Mouse (Mus musculus) kidney, postnatal 25 days (tissue): ENCODE results near the gene Hnrnpul1.

Source experiments
- DNase-seq, 2 experiments: peaks; one replicate each; pipeline ENCODE4 v3.0.0; 2021; ENCODE audit warnings: mixed read lengths in 2 of 2

The Hnrnpul1 gene

DNA sequence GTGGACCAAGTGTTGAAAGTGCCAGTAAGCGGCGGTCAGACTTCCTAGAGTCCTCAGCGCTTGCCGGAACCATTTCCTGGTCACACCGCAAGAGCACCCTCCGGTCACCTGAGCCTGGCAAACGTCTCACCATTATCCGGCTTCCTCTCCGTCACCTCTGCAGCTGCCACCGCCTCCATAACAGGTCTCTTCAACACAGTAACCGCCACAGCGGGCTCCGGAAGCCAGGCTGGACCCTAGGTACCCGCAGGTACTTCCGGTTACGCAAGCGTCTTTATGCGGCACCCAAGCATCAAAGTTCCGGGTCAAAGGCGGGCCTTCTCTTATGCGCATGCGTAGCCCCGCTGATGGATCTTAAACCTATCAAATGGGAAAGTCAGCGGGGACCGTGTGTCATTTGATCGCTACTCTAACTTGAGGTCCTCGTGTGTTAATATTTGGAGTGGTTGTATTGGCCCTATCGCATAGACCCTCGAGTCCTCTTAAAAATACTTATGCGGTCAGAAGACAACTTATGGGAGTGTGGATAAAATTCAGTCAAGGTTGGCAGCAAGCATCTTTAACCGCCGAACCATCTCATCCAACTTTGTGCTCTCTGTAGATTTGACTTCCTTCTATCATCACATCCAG, 35.7 kb downstream of the Hnrnpul1 start, which contains the start of gene Ccdc97:
TSS of gene Ccdc97 (minus strand) at position 301 of the 630 bp plus-strand sequence.
- peak; percentile 96 to 97 for DNase-seq

DNA sequence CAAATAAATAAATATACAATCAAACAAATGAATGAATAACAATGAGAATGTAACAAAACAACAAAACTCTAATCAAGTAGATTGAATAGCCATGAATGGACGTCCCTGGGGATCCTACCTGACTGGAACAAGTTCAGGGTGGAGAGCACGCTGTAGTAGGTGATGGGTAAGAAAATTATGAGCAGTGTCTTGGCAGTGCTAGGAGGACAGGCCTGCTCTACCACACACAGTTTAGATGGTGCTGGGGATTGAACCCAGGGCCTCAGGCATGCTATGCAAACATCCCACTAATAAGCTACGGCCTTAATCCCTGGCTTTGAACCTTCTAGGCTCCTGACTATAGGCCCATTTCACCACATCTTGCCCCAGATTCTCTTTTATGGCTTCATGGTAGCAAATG, 37.1 kb downstream of the Hnrnpul1 start:
- peak in 1 of 2 experiments; percentile 17 for DNase-seq

- DNase-seq = peak in 1 of 2 experiments; percentile 33
Observed at GRCm38 (mm10) chr7:25715731-25716271, 38.8 kb downstream of the Hnrnpul1 start.

GRCm38 (mm10) chr7:25714581-25714980, 40.0 kb downstream of the Hnrnpul1 start:
- DNase-seq = no peak

DNA sequence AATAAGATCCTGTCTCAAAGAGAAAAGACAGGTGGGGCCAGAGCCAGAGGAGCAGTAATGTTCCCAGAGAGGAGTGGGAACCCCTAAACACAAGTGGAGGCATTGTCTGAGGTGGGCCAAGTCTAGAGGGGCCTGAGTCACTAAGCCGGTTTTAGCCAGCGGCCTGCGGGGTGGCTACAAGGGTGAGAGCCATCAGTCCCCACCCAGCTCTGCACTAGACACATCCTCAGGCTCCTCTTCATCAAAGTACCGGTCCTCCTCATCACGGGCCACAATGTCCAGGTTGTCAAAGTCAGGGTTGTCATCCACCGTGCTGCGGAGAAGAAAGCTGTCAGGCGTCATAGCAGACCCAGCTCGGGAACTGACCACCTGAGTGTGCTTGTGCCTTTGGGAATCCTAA, 41.8 kb downstream of the Hnrnpul1 start:
- no peak for DNase-seq

DNA sequence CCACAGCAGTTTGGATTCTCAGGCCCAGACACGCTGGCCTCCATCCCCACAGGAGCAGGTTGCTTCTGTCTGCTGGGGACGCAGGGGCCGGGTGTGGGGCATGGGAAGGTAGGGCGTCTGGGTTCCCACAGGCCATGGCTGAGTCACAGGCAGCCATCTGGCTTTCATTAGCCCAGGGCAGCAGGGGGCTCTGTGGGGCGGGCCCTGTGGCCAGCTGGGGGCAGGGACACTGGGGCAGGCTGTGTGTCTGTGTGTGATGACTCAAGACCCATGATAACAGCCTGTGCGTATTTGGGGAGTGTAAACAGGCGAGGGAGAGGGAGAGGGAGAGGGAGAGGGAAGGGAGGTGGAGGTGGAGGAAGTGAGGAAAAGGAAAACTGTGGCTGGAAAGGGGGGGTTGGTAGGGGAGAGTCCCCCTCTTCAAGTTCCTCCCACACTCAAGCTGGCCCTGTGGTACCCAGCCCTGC, 42.8 kb downstream of the Hnrnpul1 start:
- peak in 1 of 2 experiments; percentile 43 for DNase-seq

DNA sequence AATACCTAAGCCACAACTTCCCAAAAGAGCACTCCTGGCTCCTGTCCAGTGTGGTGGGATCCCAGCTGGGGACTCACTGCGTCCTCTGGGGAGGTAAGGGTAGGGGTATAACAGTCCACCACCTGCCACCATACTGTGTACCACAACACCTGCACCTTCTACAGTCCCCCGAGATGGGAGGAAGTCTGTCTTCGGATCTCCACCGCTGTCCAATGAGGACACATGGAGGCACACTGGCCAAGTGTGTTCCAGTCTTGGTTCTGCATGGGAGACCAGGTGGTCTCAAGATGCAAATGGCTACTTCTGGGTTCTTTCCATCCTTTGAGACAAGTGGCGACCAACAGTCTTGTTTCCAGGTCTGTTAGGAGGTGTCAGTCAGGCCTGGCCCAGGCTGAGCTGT, 43.4 kb downstream of the Hnrnpul1 start:
- no peak for DNase-seq

GRCm38 (mm10) chr7:25710519-25711130, 43.9 kb downstream of the Hnrnpul1 start:
- peak in 1 of 2 experiments; percentile 43 for DNase-seq

GRCm38 (mm10) chr7:25709961-25710360, 44.6 kb downstream of the Hnrnpul1 start:
- no peak for DNase-seq

- DNase-seq = peak; percentile 64 to 88
Observed at GRCm38 (mm10) chr7:25707581-25708292, 46.8 kb downstream of the Hnrnpul1 start.

GRCm38 (mm10) chr7:25706578-25707170, 47.9 kb downstream of the Hnrnpul1 start:
- DNase-seq = peak in 1 of 2 experiments; percentile 35

GRCm38 (mm10) chr7:25705801-25706251, 48.7 kb downstream of the Hnrnpul1 start:
- DNase-seq = peak; percentile 58 to 72

DNA sequence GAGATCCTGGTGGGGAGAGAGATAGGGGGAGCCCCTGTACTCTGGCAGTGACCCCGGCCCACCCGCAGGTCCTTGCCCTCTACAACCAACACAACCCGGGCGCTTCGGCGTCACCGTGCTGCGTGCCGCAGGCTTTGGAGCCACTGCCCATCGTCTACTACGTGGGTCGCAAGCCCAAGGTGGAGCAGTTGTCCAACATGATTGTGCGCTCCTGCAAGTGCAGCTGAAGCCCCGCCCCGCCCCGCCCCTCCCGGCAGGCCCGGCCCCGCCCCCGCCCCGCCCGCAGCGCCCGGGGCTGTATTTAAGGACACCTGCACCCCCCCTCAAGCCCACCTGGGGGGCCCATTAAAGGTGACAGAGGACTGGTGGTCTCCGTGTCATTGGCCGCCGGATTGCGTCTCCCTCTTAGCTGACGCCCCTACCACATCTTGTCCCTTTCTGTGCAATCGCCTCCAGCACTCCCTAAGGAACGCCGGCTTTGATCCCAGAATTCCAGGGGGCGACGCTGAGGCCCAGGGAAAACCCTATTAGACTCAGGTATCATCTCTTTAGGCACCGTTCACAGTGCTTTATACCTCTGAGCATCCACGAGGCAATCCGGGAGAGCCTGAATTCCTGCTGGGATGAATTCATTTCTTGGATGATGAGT, 49.7 kb downstream of the Hnrnpul1 start:
- DNase-seq = peak in 1 of 2 experiments; percentile 52

GRCm38 (mm10) chr7:25703793-25704494, 50.6 kb downstream of the Hnrnpul1 start:
- DNase-seq = peak; percentile 31 to 69

DNA sequence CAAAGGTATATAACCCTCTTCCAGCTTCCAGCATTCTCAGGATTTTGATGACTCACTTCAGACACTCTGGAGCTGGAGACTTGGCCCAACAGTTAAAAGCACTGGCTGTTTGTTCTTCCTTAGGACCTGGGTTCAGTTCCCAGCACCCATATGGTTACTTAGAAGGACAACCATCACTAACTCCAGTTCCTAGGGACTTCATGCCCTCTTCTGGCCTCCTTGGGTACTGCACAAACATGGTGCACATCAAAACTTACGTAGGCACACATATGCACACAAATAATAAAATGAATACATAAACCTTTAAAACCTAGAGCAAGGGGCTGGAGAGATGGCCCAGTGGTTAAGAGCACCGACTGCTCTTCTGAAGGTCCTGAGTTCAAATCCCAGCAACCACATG, 52.2 kb downstream of the Hnrnpul1 start:
- DNase-seq = no peak

DNA sequence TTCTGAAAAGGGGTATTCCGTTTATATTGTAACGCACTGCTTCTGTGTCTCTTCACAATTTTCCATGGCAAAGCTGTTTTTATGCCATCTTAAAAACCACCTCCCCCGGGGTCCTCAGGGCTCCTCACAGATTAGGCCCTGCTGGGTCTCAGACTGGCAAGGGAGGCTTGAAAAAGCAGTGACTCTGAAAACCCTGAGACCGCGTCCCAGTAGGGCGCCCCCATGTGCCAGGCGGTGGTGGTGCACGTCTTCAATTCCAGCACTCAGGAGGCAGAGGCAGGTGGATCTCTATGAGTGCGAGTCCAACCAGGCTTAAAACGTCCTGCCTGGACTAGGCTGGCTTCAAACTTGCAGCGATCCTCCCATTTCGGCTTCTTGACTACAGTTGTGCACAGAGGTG, 53.8 kb downstream of the Hnrnpul1 start:
- DNase-seq = no peak

DNA sequence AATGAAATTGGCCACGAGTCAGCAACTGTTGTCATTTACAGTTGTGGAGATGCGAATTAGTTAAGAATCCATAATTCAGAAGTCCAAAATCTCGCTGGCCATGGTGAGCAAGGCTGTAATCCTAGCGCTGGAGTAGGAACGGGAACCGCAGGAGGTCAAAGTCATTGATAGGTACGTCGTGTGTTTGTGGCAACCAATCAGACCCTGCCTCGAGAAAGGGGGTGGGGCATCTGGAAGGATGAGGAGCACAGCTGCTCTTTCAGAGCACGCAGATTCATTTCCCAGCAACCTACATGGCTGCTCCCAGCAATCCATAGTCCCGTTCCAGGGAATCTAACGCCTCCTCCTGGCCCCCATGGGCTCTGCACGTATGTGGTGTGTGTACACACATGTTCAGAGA, 54.7 kb downstream of the Hnrnpul1 start:
- no peak for DNase-seq

DNA sequence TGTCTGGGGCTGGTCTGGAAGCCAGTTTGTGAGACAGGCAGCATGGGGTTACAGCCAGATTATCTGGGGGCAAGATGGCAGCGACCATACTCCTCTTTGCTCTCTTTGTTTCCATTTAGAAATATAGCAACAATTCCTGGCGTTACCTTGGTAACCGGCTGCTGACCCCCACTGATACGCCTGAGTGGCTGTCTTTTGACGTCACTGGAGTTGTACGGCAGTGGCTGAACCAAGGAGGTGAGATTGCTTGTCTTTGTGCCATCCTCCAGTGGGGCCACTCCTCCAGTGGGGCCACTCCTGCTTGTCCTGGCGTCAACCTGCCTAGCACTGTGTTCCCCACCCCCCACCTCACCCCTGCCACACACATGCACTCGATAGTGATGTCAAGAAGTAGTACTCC, 60.5 kb downstream of the Hnrnpul1 start:
- DNase-seq = no peak

DNA sequence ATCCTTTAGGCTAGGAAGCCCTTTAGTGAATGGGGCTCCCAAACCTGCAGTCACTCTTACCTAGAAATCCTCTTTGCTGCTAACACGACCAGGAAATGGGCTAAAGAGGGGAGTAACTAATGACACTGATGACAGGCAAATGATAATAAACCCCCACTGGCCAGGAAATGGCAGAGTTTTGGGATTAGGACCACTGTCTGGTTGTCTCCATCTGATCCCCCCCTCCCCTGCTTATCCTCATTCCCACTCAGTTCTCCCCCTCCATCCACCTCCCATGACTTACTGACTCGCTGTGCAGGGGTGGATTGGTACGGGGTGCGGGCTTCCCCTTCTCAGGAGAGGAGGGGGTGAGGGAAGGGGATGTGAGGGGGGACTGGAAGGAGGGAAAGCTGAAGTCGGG, 64.5 kb downstream of the Hnrnpul1 start:
- DNase-seq = peak in 1 of 2 experiments; percentile 29

GRCm38 (mm10) chr7:25689603-25690021, 64.9 kb downstream of the Hnrnpul1 start:
- no peak for DNase-seq

- peak; percentile 77 to 92 for DNase-seq
Observed at GRCm38 (mm10) chr7:25688810-25689586, 65.6 kb downstream of the Hnrnpul1 start.
